10 mouse cellular contexts compared by ENCODE assay signal in the genomic region with DNA sequence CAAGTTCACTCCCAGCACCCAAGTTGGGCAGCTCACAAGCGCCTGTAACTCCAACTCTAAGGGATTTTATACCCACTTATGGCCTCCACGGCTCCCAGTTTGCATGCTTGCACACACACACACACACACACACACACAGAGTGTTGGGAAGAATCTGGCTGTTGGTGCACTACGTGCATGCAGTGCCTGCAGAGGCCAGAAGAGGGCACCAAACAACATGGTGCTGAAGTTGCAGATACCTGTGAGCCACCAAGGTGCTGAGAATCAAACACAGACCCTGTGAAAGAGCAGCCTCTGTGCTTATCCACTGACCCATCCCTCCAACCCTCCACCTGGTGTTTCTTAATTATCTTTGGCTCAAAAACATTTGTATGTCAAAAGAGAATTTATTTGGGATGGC. TPM values are rescaled to one million over a fixed set of nuclear protein-coding genes. Genes with fewer than 3 reads are reported as not detected.
DNase-seq lines count a peak whose midpoint lies in the region; TF ChIP-seq lines count a peak whose summit lies in the region.
"Had no signal": no experiment of that assay in that cellular context is flagged by ENCODE, and none has a peak within 500 bp of the region (broad histone marks: within the 10 kb centered on the region; RNA-seq: fewer than 3 reads in every experiment).

No protein-coding gene starts in this region.

- 85% methylated on average over 3 of the region's 3 CpGs for WGBS in liver, adult 2 months
- 77% methylated on average over 3 of the region's 3 CpGs for WGBS in bone marrow, adult 2 months
- WGBS in limb, embryonic 10.5 days, result 88% methylated on average over 3 of the region's 3 CpGs

- H3K9ac ChIP-seq in liver, adult 2 months (ENCODE audit: low read depth, low read length), result no peak overlapping the region
- H3K9ac ChIP-seq: heart, embryonic 13.5 days; lung, embryonic 15.5 days had no signal

- H3K27ac ChIP-seq in liver, adult 2 months (replicated peaks; ENCODE audit: insufficient read depth, low read depth, low read length), result no peak overlapping the region
- H3K27ac ChIP-seq in bone marrow, adult 2 months (ENCODE audit: control insufficient read depth, insufficient read depth, low read depth, low read length, poor library complexity), result no peak overlapping the region
- no peak overlapping the region for H3K27ac ChIP-seq in limb, embryonic 10.5 days
- H3K27ac ChIP-seq: heart, embryonic 13.5 days; lung, embryonic 15.5 days had no signal

- H3K4me3 ChIP-seq in liver, adult 2 months (ENCODE audit: insufficient read depth, low read depth, low read length), result no peak overlapping the region
- no peak overlapping the region for H3K4me3 ChIP-seq in bone marrow, adult 2 months (replicated peaks; ENCODE audit: control insufficient read depth, low read depth, low read length)
- H3K4me3 ChIP-seq in limb, embryonic 10.5 days, result no peak overlapping the region
- H3K4me3 ChIP-seq: erythroblast, embryonic 14.5 days; heart, embryonic 13.5 days; lung, embryonic 15.5 days had no signal

- TF ChIP-seq CTCF in liver, adult 2 months (IDR thresholded peaks at IDR 0.05; ENCODE audit: low read depth, low read length), result peak; percentile 41; the same call in 1 of the 2 replicates
- TF ChIP-seq CTCF in bone marrow, adult 2 months (IDR thresholded peaks at IDR 0.05; ENCODE audit: control insufficient read depth, insufficient read depth, low read length), result peak; percentile 39; the same call in 1 of the 2 replicates

- no peaks in the 10 kb centered on the region for H3K27me3 ChIP-seq in liver, adult 2 months (ENCODE audit: control insufficient read depth, insufficient read depth, low read length)
- H3K27me3 ChIP-seq in limb, embryonic 10.5 days (ENCODE audit: low read depth, poor library complexity, severe bottlenecking), result no peaks in the 10 kb centered on the region
- H3K27me3 ChIP-seq: heart, embryonic 13.5 days; lung, embryonic 15.5 days had no signal

- H3K4me1 ChIP-seq in liver, adult 2 months (ENCODE audit: control insufficient read depth, insufficient read depth, low read length), result no peaks in the 10 kb centered on the region
- no peaks in the 10 kb centered on the region for H3K4me1 ChIP-seq in bone marrow, adult 2 months (ENCODE audit: control insufficient read depth, insufficient read depth, low read length)
- H3K4me1 ChIP-seq in limb, embryonic 10.5 days, result no peaks in the 10 kb centered on the region
- H3K4me1 ChIP-seq: heart, embryonic 13.5 days; lung, embryonic 15.5 days had no signal

- DNase-seq in liver, adult 2 months (ENCODE audit: extremely low read depth, low read depth, low spot score), result no peak
- no peak for DNase-seq in liver
- DNase-seq in A20 (ENCODE audit: low read depth, low spot score), result peak; percentile 27
- peak; percentile 2 to 3 for DNase-seq in B cell, adult 2 months
- no peak for DNase-seq in Muller cell, postnatal 12 days (ENCODE audit: inconsistent ontology term)
- no peak for DNase-seq in limb, embryonic 10.5 days (ENCODE audit: low spot score)

- TF ChIP-seq POLR2A in liver, adult 2 months (IDR thresholded peaks at IDR 0.05; ENCODE audit: extremely low read depth, insufficient read depth, low read length), result no peak
- TF ChIP-seq POLR2A in bone marrow, adult 2 months (IDR thresholded peaks at IDR 0.05; ENCODE audit: borderline replicate concordance, control insufficient read depth, low read depth, low read length), result no peak

- H3K79me2 ChIP-seq in liver, adult 2 months (ENCODE audit: control insufficient read depth, insufficient read depth, low read length), result no peaks in the 10 kb centered on the region

- no peaks in the 10 kb centered on the region for H3K36me3 ChIP-seq in liver, adult 2 months (ENCODE audit: control insufficient read depth, insufficient read depth, low read length)
- H3K36me3 ChIP-seq in limb, embryonic 10.5 days, result no peaks in the 10 kb centered on the region
- H3K36me3 ChIP-seq: heart, embryonic 13.5 days; lung, embryonic 15.5 days had no signal

- no peaks in the 10 kb centered on the region for H3K9me3 ChIP-seq in limb, embryonic 10.5 days (replicated peaks)
- H3K9me3 ChIP-seq: heart, embryonic 13.5 days; lung, embryonic 15.5 days had no signal

RNA-seq across cellular contexts. Expression of a gene that starts 39.3 kb away (rescaled TPM):
- total RNA-seq in liver, adult 2 months (2014; rRNA removed), result 1.7 and 2.2 TPM in 2 replicates
- polyA plus RNA-seq in liver, adult 2 months (2012; rRNA removed), result 0.82 and 1.2 TPM in 2 replicates
- polyA plus RNA-seq in bone marrow, adult 2 months (2011; ENCODE audit: insufficient read depth, insufficient read length, low replicate concordance, missing spikeins), result 0.83 and 1.3 TPM in 2 replicates
- polyA plus RNA-seq in limb, embryonic 10.5 days (2016; fragmentation: Nextera tagmentation; extraction: Ambion mirVana), result 4.0 and 4.9 TPM in 2 replicates

Comparison
In these comparisons a context has a peak if more than half of its experiments do, and no peak if none do; other contexts are left out.
1. DNase-seq: peak in A20 (single experiment) and B cell, adult 2 months (2 of 2); none in liver, adult 2 months (single experiment), liver (single experiment), Muller cell, postnatal 12 days (single experiment) and limb, embryonic 10.5 days (single experiment).